Mouse (Mus musculus): Measurements from ENCODE around the gene Tstd3.
A peak's percentile ranks its signal among the peaks of the same experiment; 100 is the strongest.

The Tstd3 gene

DNA sequence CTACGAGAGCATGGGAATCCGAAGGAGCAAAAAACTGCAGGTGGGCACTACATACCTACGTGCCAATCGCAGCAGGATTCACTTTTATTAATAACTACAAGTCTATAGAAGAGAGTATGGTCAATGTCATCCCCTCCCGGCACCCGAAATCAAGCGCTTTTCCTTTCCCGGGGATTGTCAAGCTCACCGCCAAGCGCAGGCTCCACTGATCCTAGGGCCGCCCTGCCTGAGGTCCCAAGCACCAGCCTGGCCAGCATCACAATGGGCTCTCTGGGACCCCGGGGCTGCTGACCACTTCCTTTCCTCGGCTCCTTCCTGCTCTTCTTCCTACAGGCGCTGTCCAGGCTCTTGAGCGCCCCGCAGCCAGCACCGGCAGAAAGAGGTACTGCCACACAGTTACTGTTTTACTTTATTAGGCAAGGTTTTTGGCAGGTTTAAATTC is at the start of gene Tstd3, which contains the start of gene Usp45:
TSS of gene Tstd3 (minus strand) at position 350 of the 442 bp plus-strand sequence.
TSS of gene Usp45 (plus strand) at position 294 of the 442 bp plus-strand sequence.
- peak; percentile 82 for DNase-seq (ENCODE audit: low spot score)

DNA sequence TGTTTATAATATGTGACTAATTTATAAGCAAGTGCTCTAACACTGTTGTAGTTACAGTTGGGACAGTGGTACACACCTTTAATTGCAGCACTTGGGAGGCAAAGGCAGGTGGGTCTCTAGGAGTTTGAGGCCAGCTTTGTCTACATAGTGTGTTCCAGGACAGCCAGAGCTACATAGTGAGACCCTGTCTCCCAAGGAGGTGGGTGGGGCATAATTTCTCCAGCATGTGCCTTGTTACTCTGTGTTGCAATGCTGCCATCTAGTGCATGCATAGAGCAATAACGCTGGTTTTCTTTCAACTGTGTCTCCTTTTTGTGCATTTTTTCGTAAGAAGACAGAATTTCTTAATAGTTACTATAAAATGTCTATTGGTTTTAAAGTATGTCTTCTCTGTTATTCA is 47.0 kb upstream of the Tstd3 start:
- peak; percentile 40 for DNase-seq (ENCODE audit: low spot score)

DNA sequence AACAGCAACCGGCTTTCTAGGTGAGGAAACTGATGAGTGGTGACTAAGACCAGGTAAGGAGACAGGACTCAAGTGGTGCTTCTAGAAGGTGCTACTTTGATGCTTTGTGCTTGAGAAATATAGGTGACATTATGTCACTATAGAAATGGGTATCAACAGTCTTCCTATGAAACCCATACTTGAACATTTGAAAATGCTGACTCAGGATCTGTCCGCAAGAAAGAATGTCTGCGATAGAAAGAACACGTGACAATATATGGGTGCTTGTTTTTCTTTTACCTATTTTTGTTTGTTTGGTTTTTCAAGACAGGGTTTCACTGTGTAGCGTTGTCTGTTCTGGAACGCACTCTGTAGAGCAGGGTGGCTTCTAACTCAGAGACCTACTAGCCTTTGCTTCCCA is 45.6 kb upstream of the Tstd3 start:
- no peak for DNase-seq (ENCODE audit: low spot score)

DNA sequence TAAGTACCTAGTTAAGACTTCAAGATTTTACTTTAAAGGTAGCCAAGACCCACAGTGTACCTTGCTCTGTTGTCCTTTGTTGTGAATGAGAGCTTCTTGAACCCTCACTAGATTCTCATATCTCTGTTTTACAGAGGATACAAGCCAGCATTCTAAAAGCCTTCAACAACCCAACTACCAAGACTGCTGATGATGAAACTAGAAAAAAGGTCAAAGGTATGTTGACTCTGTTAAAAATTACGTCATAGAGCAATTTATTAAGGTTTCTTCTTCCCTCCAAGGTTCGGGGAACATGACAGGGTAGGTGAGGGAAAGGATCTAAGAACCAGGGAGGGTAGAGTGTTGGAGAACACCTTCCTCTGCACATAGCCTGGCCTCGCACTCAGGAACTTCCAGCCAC is 43.6 kb upstream of the Tstd3 start:
- no peak for DNase-seq (ENCODE audit: low spot score)

DNA sequence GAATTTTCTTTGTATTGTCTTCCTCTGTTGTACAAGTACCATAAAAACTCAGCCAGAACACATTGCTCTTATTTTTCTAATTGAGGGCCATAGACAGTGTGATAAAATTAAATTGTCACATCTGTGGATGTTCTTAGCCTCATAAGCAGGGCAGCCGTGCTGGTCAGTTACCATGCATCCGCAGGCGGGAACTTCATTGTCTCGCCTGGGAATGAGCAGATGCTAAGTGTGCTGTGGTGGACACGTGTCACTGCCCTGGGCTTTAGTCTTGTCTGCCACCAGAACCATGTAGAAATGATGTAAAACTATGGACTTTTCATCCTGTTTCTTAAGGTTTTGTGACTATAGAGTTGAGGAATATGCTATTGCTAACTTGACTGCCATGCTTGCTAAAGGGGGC is 40.2 kb upstream of the Tstd3 start:
- no peak for DNase-seq (ENCODE audit: low spot score)

DNA sequence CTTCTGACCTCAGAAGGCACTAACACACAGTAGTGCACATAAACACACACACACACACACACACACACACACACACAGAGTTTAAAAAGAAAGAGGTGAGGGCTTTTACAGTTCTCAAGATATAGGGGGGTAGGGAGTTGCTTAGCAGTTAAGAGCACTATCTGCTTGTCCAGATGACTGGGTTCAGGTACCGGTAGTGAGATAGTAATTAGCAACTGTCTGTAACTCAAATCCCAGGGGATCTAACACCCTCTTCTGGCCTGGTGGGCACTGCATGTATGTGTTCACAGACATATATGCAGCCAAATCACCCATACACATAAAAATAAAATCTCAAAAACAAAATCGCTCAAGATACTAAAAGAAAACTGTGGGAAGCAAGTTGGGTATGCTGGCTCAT is 34.6 kb upstream of the Tstd3 start:
- DNase-seq (ENCODE audit: low spot score) = no peak

DNA sequence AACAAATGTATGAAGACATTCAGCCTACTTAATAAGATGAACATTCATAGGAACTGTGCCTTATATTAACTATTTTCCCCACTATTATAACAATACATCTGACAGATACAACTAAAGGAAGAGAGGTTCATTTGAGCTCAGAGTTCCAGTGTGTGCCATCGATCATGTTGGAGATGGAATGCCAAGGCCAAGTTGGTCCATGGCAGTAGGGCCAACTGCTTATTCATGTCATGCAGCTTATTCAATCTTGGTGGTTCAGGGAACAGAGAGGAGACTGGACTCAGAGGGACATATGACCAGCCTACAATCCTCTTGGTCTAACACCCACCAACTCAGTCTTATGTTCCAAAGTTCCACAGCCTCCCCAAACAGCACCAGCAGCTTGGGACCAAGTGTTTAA is 34.0 kb upstream of the Tstd3 start:
- no peak for DNase-seq (ENCODE audit: low spot score)

DNA sequence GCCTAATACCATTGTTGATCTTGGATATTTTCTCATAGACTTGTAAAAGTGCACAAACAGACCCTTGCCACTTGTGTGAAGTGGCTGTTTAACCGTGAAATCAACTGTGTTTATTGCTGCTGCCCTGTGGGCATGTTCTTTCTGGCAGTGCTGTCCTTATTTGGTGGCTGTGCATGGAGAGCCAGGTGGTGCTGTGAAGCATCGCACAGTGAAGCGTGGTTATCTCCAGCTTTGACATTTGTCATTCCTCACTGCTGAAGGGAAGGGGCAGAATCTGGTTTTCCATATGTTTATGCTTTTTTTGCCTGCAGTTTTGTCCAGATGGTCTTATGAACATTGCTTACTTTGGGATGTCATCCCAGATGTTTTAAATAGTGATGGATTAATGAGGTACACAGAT is 26.6 kb upstream of the Tstd3 start:
- peak; percentile 31 for DNase-seq (ENCODE audit: low spot score)

DNA sequence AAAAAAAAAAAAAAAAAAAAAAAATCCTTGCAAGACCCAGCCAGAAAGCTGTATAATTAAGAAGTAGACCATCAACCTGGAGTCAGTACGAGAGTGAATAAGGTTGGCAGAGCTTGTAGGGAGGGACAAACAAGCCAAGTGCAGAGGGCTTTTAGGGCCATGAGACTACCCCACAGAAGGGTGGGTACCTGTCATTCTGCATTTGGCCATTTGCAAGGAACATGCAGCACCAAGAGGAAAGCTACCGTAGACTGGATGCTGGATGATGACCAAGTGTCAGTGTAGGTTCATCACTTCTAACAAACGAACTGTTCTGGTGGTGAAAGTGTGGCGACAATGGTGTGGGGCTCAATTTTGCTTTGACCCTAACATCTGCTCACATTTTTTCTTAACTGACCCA is 22.8 kb upstream of the Tstd3 start:
- DNase-seq (ENCODE audit: low spot score) = no peak

DNA sequence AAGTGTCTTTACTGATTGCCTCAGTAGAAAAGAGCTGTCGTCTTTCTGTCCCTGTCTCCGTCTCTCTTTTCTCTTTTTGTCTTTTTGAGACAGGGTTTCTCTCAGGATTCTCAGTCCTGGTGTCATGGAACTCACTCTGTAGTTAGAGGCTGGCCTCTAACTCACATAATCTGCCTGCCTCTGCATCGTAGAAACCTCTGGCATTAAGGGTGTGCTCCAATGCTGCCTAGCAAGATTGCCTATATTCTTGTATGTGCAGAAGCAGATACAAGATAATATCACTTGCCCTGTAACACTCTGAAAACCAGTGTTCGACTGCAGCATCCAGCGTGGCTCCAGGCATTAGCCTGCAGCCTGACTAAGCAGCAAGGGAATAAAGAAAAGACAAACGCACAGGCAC is 21.9 kb upstream of the Tstd3 start:
- DNase-seq (ENCODE audit: low spot score) = no peak

DNA sequence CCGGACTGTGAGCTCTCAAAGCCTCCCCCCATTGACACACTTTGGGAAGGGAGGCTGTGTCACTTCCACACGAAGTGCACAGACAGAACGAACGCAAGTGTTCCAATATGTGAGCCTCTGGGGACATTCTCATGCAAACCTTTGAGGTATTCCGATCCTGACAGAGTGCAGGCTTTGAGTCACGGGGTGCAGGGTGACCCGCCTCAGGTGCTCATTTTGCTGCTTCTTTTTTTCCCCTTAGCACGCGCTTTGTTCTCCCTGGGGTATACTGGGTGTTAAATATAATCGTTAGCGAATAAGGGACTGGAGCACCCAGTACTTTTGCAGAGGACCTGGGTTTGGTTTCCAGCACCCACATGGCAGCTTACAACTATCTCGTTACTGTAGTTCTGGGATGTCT is 19.3 kb upstream of the Tstd3 start:
- no peak for DNase-seq (ENCODE audit: low spot score)

DNA sequence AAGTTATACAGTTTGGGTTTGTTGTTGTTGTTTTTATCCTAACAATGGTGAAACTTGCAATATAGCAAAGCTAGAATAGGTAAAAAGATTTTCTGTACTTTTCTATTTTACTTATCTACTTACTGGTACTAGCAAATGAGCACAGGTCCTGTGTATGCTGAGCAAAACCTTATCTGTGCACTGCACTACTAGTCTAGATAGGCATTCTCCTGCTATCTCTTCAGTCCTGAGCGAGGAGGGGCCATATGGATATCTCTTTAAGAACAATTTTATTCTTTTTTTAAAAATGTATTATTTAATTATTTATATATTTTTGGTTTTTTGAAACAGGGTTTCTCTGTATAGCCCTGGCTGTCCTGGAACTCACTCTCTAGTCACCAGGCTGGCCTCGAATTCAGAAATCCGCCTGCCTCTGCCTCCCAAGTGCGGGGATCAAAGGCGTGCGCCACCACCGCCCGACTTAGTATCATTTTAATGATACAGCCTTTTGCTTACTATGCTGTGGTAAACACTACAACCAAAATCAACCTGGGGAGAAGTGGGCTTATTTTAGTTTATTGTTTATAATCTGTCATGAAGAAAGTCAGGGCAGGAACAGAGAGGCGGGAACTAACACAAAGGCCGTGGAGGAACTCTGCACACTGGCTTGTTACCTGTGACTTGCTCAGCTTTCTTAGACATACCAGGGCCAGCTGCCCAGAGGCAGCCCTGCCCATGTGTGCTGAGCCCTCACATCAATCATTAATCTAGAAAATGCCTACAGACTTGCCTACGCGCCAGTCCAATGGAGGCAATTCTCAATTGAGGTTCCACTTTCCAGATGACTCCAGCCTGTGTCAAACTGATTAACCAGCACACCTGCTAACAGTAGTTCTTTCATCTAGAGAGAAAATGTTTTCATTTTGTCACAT is 14.1 kb upstream of the Tstd3 start:
- DNase-seq (ENCODE audit: low spot score) = no peak

DNA sequence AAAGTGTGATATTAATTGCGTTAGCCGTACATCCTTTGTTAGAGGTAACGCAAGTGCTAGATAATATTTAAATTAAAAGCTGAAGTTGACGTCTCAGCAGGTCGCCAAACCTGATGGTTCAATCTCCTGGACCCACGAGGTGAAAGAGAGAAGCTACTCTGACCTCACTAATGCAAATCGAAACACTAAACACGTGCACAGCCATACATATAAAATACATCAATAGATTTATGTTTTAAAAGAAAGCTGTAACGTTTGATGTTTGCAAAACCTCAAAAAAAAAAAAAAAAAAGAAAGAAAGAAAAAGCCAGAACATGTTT is 9.9 kb upstream of the Tstd3 start:
- no peak for DNase-seq (ENCODE audit: low spot score)

DNA sequence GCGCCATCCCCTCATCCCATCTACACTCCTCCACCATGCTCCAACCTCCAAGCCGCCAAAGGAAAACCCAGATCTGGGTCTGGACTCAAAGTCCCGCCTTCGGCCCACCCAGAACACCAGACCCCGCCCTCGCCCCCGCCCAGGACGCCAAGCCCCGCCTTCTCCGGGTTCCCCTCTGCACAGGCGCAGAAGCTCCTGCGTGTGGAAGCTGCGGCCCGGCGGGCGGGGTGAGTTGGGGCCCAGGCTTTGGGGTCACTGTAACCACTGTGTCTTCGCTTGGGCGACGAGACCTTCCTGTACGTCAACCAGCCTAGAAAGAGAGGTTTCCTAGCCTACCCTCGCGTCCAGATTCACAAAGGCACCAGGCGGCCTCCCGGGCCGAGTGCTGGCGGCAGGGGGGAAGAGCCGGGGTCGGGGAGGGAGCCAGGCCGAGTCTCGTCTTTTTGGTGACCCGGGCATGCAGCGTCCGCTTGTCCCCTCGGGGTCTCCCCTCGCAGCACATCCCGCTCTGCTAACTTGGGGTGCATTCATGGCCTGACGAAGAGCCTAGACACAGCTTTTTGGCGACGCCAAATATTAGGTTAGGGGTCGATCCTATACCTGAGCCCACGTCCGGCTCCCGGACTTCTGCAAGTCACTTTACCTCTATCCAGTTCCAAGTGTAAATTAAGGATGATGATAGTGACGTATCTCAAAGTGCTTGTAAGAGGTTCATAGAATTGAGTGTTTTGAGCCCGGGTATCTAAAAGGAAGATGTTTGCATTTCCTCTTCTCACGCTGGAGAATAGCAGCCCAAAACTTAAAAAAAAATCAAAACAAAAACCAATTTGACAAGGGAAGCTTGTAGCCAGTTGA is 9.3 kb upstream of the Tstd3 start:
- DNase-seq (ENCODE audit: low spot score) = peak; percentile 56

DNA sequence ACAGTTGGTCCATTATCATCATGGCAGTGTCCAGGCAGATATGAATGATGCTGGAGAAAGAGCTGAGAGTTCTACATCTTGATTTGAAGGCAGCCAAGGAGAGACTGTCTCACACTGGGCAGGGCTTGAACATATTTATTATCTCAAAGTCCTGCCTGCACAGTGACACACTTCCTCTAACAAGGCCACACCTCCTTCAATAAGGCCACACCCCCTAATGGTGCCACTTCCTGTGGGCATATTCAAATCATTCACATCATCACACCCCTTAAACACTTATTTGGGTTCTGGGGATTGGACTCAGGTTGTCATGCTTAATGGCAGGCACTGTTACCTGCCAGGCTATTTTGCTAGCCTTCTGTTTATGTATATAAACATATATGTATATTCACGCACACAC is 5.3 kb upstream of the Tstd3 start:
- no peak for DNase-seq (ENCODE audit: low spot score)

DNA sequence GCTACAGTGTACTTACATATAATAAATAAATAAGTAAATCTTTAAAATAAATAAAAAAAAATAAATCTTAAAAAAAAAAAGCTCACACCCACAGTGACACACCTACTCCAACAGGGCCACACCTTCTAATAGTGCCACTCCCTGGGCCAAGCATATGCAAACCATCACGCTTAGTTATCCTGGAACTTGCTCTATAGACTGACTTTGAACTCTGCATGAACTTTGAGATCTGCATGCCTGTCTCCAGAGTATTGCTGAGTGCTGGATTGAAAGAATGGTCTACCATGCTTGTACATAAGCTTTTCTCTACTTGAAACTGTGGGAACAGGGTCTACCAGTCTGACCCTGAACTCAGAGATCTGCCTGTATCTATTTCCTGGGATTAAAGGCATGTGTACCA is 4.1 kb upstream of the Tstd3 start:
- DNase-seq (ENCODE audit: low spot score) = no peak

DNA sequence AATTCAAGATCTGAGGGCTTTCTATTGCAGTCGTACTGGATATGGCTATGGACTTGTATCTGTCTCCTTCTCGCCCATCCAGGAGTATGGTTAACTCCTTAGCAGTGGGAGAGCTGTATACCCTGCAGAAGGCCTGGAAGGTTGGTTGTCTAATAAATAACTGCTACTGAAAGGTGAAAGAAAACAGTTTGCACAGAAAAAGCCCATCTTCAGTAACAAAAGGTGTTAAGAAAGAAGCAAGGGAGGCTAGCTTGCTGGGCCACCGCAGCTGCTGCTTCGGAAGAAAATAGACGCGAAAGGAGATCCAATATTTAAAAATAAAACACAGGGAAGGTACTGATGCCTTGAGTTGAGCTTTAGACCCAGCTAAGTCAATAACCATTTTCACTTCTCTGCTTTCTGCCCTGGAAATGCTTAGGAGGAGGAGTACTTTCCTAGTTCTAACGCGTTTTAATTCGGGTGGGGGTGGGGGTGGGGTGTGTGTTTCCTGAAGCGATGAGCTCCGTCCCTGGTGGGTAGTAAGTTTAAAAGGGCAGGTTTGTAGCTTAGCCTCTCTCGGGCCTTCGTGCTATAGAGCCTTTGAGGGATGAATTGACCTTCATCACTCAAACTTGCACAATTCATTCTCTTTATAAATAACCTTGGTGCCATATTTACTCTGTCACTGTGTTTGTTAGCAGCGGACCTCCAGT is 695 bp downstream of the Tstd3 start:
- DNase-seq (ENCODE audit: low spot score) = no peak

DNA sequence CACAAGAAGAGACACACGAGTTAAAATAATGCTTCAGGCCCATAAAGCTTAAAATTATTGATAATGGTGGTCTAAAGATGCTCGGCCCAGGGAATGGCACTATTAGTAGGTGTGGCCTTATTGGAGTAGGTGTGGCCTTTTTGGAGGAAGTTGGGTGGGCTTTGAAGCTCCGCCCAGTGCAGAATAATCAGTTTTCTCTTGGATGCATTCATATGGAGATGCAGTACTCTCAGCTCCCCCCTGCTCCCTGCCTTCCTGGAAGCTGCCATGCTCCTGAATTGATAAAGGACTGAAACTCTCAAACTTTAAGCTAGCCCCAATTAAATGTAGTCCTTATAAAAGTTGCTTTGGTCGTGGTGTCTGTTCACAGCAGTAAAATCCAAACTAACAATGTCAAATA is 3.2 kb downstream of the Tstd3 start:
- DNase-seq (ENCODE audit: low spot score) = no peak

DNA sequence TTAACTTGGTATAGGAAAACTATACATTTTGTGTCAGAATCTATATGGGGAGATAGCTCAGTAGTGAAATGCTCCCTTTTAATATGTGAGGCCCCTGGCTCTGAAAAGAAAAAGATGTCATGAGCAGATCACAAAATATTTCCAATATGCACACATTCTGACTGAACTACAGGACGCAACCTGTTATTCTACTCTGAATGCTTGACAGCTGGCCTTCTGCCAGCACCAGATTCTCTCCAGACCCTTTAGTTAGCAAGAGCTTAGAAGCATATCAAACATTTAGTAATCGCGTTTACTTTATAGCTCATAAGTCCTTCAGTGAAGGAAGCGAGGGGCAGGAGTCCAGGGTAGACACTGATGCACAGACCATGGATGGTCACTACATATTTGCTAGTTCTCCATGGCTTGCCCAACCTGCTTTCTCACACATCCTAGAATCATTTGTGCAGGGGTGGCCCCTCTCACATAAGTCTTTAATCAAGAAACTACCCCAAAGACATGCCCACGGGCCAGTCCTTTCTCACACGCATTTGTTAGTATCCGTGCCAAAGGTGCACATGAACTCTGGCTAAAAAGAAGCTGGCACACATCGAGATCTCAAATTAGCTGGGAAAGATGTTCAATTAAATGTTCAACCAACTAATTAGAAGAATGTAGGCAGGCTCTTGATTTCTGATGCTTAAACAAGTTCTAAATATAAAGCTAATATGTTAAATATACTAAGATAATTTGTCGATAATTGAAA is 5.4 kb downstream of the Tstd3 start:
- DNase-seq (ENCODE audit: low spot score) = no peak

DNA sequence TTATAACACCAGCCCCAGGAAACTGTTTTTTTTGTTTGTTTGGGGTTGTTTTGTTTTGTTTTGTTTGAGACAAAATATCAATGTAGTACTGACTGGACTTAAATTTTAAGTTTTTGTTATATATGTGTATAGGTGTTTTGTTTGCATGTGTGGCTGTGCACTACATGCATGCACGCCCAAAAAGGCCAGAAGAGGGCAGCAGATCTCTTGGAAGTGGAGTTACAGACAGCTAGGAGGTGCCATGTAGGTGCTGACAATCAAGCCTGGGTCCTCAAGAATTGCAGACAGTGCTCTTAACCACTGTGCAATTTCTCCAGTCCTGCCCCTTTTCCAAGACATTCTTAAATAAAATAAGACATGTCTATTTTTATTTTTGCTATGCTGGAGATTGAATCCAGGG is 8.2 kb downstream of the Tstd3 start:
- no peak for DNase-seq (ENCODE audit: low spot score)

DNA sequence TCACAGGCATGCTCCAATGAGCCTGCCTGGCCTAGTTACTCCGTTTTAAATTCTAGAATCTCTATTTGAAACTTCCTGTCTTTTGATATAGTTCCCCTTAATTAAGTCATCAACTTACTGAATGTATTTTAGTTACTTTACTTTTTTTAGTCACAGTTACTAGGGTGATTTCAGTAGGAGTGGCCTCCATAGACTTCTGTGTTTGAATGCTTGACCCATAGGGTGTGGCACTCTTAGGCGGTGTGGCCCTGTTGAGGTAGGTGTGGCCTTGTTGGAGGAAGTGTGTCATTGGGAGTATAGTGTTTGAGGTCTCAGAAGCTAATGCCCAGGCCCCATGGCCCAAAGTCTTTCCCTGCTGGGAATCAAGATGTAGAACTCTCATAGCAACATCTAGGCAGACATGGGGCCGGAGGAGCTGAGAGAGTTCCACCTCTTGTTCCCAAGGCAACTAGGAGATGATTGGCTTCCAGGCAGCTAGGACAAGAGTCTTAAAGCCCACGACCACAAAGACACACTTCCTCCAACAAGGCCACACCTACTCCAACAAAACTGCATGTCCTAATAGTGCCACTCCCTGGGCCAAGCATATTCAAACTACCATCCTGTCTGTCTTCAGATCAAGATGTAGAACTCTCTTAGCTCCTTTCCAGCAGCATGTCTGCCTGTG is 11.8 kb downstream of the Tstd3 start:
- no peak for DNase-seq (ENCODE audit: low spot score)
